Mouse (Mus musculus): ENCODE data around the gene BC025920.

Gene BC025920

GRCm38 (mm10) chr10:81592631-81593030 is 13.4 kb upstream of the BC025920 start:
- TF ChIP-seq GATA4 (IDR thresholded peaks at IDR 0.05; ENCODE audit: insufficient replicate concordance, low read length), result no peak

GRCm38 (mm10) chr10:81593223-81593622 is 12.8 kb upstream of the BC025920 start:
- no peak for TF ChIP-seq GATA4 (IDR thresholded peaks at IDR 0.05; ENCODE audit: insufficient replicate concordance, low read length)

GRCm38 (mm10) chr10:81593935-81594334 is 12.1 kb upstream of the BC025920 start:
- TF ChIP-seq GATA4 (IDR thresholded peaks at IDR 0.05; ENCODE audit: insufficient replicate concordance, low read length), result no peak

GRCm38 (mm10) chr10:81595599-81595998 is 10.5 kb upstream of the BC025920 start:
- no peak for TF ChIP-seq GATA4 (IDR thresholded peaks at IDR 0.05; ENCODE audit: insufficient replicate concordance, low read length)

- no peak for TF ChIP-seq GATA4 (IDR thresholded peaks at IDR 0.05; ENCODE audit: insufficient replicate concordance, low read length)
Measured at GRCm38 (mm10) chr10:81596611-81597010, 9.5 kb upstream of the BC025920 start.

- TF ChIP-seq GATA4 (IDR thresholded peaks at IDR 0.05; ENCODE audit: insufficient replicate concordance, low read length), result no peak
Measured at GRCm38 (mm10) chr10:81597137-81597950, 8.7 kb upstream of the BC025920 start.

- TF ChIP-seq GATA4 (IDR thresholded peaks at IDR 0.05; ENCODE audit: insufficient replicate concordance, low read length), result no peak
Measured at GRCm38 (mm10) chr10:81598342-81598741, 7.7 kb upstream of the BC025920 start.

- no peak for TF ChIP-seq GATA4 (IDR thresholded peaks at IDR 0.05; ENCODE audit: insufficient replicate concordance, low read length)
Measured at GRCm38 (mm10) chr10:81598871-81599270, 7.2 kb upstream of the BC025920 start.

- no peak for TF ChIP-seq GATA4 (IDR thresholded peaks at IDR 0.05; ENCODE audit: insufficient replicate concordance, low read length)
Measured at GRCm38 (mm10) chr10:81599630-81600029, 6.4 kb upstream of the BC025920 start.

- TF ChIP-seq GATA4 (IDR thresholded peaks at IDR 0.05; ENCODE audit: insufficient replicate concordance, low read length), result no peak
Measured at GRCm38 (mm10) chr10:81600096-81600495, 6.0 kb upstream of the BC025920 start.

GRCm38 (mm10) chr10:81600738-81601203 is 5.3 kb upstream of the BC025920 start, which contains the start of gene Tle6:
TSS of gene Tle6 (minus strand) at chr10:81601073.
- TF ChIP-seq GATA4 (IDR thresholded peaks at IDR 0.05; ENCODE audit: insufficient replicate concordance, low read length), result peak; percentile 60; the same call in 1 of the 2 replicates

GRCm38 (mm10) chr10:81601396-81601905 is 4.6 kb upstream of the BC025920 start:
- TF ChIP-seq GATA4 (IDR thresholded peaks at IDR 0.05; ENCODE audit: insufficient replicate concordance, low read length), result no peak

- TF ChIP-seq GATA4 (IDR thresholded peaks at IDR 0.05; ENCODE audit: insufficient replicate concordance, low read length), result no peak
Measured at GRCm38 (mm10) chr10:81602741-81603151, 3.3 kb upstream of the BC025920 start.

- TF ChIP-seq GATA4 (IDR thresholded peaks at IDR 0.05; ENCODE audit: insufficient replicate concordance, low read length), result no peak
Measured at GRCm38 (mm10) chr10:81604019-81604967, 1.8 kb upstream of the BC025920 start.

- TF ChIP-seq GATA4 (IDR thresholded peaks at IDR 0.05; ENCODE audit: insufficient replicate concordance, low read length), result no peak
Measured at GRCm38 (mm10) chr10:81604968-81605665, 953 bp upstream of the BC025920 start.

Measured in liver, adult (tissue).